Mouse (Mus musculus): ENCODE data around the gene Rin2. TPM values are rescaled to one million over a fixed set of nuclear protein-coding genes. Genes with fewer than 3 reads are reported as not detected.
"Not testable (repeated sequence)": the region's sequence is repeated elsewhere in the genome, so short reads cannot be mapped to it uniquely, and the experiment has no call there.

Rin2 gene
- polyA plus RNA-seq, 1 experiment from 2014 or later = 2.0 TPM

DNA sequence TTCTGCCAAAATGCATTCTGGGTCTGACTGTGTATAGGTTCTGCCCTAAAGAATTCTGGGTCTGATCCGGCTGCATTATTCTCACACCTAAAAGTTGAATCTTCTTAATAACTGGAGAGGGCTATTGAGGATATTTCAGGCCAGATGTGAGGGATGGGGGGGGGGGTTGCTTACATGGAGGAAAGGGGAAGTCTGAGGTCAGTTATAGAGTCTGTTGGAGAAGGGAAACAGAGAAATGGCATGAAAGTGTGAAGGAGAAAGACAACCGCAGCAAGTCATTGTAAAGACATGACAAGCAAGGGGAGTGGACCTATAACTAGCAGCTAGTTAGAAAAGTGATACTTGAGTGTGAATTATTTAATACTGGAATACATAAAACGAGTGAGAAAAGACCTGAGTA is 36.5 kb downstream of the Rin2 start:
- no peaks in the 10 kb centered on the region for H3K27me3 ChIP-seq
- no peaks in the 10 kb centered on the region for H3K36me3 ChIP-seq (replicated peaks)
- H3K9ac ChIP-seq = no peak overlapping the region
- no peaks in the 10 kb centered on the region for H3K4me1 ChIP-seq (replicated peaks)
- H3K4me2 ChIP-seq = no peak overlapping the region
- H3K27ac ChIP-seq (replicated peaks) = no peak overlapping the region
- ATAC-seq (ENCODE audit: insufficient read depth) = no peak
- H3K9me3 ChIP-seq (replicated peaks) = no peaks in the 10 kb centered on the region
- 41% methylated on average over 3 of the region's 3 CpGs for WGBS (ENCODE audit: insufficient replicate concordance)
- H3K4me3 ChIP-seq (replicated peaks) = no peak overlapping the region

DNA sequence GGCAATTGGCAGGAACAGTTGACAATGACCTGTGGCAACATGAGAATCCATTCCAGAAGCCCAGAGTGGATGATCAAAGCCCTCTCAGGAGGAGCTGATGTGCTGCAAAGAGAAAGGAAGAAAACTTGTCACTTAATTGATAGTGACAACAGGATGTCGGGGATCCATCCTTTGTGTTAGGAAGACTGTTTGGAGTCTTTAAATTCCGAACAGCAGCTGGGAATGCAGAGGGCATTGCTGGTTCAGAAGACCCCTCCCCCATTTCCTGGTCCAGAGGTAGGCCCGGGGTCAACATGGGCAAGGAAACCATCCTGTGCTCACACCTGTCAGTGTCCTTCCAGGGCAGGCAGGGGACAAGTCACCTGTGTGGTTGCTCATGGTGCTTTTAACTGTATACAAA is 37.0 kb downstream of the Rin2 start:
- no peak overlapping the region for H3K27ac ChIP-seq (replicated peaks)
- H3K4me1 ChIP-seq (replicated peaks) = no peaks in the 10 kb centered on the region
- no peaks in the 10 kb centered on the region for H3K36me3 ChIP-seq (replicated peaks)
- H3K4me3 ChIP-seq (replicated peaks) = no peak overlapping the region
- no peak overlapping the region for H3K4me2 ChIP-seq
- no peaks in the 10 kb centered on the region for H3K27me3 ChIP-seq
- no peak overlapping the region for H3K9ac ChIP-seq
- 37% methylated on average over 3 of the region's 3 CpGs for WGBS (ENCODE audit: insufficient replicate concordance)
- no peaks in the 10 kb centered on the region for H3K9me3 ChIP-seq (replicated peaks)
- ATAC-seq (ENCODE audit: insufficient read depth) = no peak

DNA sequence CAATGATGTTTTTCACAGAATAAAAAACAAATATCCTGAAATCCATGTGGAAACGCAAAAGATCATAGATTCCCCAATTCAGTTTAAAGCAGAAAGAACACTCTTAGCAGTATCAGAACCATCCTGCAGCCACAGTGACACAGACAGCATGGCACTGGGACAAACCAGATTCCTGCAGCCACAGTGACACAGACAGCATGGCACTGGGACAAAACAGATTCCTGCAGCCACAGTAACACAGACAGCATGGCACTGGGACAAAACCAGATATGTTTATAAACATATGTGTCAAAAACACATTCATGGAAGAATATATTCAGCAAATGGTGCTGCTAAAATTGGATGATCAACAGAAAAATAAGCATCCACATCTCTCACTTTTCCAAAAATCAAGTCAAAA is 42.5 kb downstream of the Rin2 start:
- H3K4me2 ChIP-seq = no peak overlapping the region
- H3K9me3 ChIP-seq (replicated peaks) = no peaks in the 10 kb centered on the region
- H3K27me3 ChIP-seq = no peaks in the 10 kb centered on the region
- no peak for ATAC-seq (ENCODE audit: insufficient read depth)
- 74% methylated on average over 1 of the region's 1 CpGs for WGBS (ENCODE audit: insufficient replicate concordance)
- no peak overlapping the region for H3K27ac ChIP-seq (replicated peaks)
- H3K9ac ChIP-seq = no peak overlapping the region
- no peaks in the 10 kb centered on the region for H3K36me3 ChIP-seq (replicated peaks)
- no peak overlapping the region for H3K4me3 ChIP-seq (replicated peaks)
- H3K4me1 ChIP-seq (replicated peaks) = no peaks in the 10 kb centered on the region

DNA sequence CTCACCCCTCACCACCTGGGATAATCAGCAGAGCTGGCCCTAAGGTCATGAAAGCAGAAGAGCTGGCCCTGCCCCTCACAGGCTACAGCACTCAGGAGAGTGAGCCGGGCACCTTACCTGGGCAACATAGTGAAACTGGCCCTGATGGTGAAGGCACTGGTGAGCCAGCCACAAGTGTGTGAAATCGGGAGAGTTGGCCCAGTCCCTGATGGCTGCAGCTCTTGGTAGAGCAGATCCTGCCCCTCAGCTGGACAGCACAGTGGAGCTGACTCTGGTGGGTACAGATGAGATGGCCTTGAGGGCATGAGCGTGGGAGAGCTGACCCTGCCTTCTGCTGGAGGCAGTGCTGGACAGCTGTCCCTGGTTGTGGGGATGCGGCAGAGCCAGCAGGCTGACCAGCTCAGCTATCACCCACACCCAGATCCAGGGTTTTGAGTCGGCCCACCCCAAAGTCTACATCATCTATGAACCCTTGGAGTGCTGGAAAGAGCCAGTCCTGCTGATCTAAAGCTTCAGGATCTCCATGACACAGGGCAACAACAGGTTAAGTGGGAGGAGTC is 43.7 kb downstream of the Rin2 start:
- H3K4me3 ChIP-seq (replicated peaks) = no peak overlapping the region
- 49% methylated on average over 5 of the region's 5 CpGs for WGBS (ENCODE audit: insufficient replicate concordance)
- no peaks in the 10 kb centered on the region for H3K4me1 ChIP-seq (replicated peaks)
- no peaks in the 10 kb centered on the region for H3K36me3 ChIP-seq (replicated peaks)
- no peak for ATAC-seq (ENCODE audit: insufficient read depth)
- no peaks in the 10 kb centered on the region for H3K9me3 ChIP-seq (replicated peaks)
- H3K4me2 ChIP-seq = no peak overlapping the region
- H3K27me3 ChIP-seq = no peaks in the 10 kb centered on the region
- no peak overlapping the region for H3K9ac ChIP-seq
- no peak overlapping the region for H3K27ac ChIP-seq (replicated peaks)

DNA sequence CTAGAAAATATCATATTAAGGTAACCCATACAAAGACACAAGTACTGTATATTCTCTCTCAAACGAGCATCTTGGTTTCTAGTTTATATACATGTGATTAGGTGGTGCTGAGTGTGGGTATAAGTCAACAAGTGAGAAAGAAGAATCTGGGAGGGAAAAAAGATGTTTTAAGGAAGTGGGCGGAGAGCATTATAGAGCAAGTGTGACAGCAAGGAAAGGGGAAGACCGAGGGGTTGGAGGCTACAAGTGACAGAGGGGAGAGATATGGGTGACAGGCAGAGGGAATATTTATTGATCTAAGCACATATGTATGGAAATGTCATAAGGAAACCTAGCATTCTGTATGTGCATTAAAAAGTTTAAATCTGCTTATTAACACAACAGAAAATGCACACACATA is 45.1 kb downstream of the Rin2 start:
- Histone ChIP-seq H3K9ac (no peak overlapping the region), H3K36me3 (replicated peaks) (no peaks in the 10 kb centered on the region), H3K9me3 (replicated peaks) (no peaks in the 10 kb centered on the region), H3K27me3 (no peaks in the 10 kb centered on the region), H3K4me2 (no peak overlapping the region), H3K4me3 (replicated peaks) (no peak overlapping the region), H3K27ac (replicated peaks) (no peak overlapping the region), H3K4me1 (replicated peaks) (no peaks in the 10 kb centered on the region)
- no peak for ATAC-seq (ENCODE audit: insufficient read depth)
- WGBS (ENCODE audit: insufficient replicate concordance) = 17% methylated on average over 3 of the region's 3 CpGs

DNA sequence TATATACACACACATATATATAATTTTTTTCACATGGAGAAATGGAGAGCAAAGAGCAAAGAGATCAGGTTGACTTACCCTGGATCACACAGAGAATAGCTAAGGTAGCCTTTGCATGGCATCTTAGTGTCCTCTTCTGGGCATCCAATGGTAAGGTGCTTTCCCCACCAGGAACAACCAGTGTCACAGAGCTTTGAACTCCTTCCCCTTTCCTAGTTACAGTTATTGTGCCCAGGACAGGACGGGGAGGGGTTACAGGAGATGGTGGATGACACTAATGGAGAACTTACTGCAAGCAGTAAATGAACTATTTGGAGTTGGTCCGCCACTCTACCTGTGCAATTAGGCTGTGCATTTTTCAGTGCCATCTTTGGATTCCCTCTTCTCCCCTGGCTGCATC is 45.7 kb downstream of the Rin2 start:
- WGBS (ENCODE audit: insufficient replicate concordance) = 46% methylated on average over 2 of the region's 2 CpGs
- Histone ChIP-seq H3K36me3 (replicated peaks) (no peaks in the 10 kb centered on the region), H3K27ac (replicated peaks) (no peak overlapping the region), H3K4me1 (replicated peaks) (no peaks in the 10 kb centered on the region), H3K4me2 (no peak overlapping the region), H3K27me3 (no peaks in the 10 kb centered on the region), H3K9me3 (replicated peaks) (no peaks in the 10 kb centered on the region), H3K4me3 (replicated peaks) (no peak overlapping the region), H3K9ac (no peak overlapping the region)
- ATAC-seq (ENCODE audit: insufficient read depth) = no peak

DNA sequence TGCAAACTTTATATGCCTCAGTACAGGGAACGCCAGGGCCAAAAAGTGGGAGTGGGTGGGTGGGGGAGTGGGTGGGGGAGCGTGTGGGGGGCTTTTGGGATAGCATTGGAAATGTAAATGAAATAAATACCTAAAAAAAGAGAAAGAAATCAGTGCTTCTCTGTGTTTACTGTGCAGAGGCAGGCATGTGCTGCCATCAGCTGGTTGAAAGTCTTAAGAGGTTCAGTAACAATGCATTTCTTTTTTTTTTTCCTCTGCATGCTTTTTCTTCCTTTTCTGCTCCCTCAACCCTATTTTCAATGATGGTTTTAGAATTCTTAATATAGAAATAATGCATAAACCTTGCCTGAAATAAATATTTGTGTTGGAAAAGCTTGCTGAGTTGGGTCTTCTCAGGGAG is 47.3 kb downstream of the Rin2 start:
- not testable (repeated sequence) for ATAC-seq (ENCODE audit: insufficient read depth); H3K9me3 ChIP-seq (replicated peaks); H3K27ac ChIP-seq (replicated peaks)

DNA sequence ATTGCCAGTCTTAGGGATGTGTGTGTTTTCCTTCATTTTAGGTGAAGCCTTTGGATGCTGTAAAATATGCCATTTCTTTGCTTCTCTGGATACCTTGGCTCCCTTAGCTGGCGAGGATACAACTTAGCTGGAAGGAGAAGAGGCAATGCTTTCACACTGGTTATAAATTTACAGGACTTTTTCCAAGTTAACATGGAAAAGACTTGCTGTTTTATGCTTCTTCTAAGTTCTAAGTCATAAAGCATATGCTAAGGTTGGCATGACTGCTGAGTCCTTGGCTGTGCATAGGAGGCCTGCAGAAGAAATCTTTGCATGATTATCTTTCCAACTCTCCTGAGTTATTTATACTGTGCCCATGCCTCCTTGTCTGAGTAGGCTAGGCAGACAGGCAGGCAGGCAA is 49.3 kb downstream of the Rin2 start:
- Histone ChIP-seq H3K9me3 (replicated peaks) (no peaks in the 10 kb centered on the region), H3K4me3 (replicated peaks) (no peak overlapping the region), H3K4me1 (replicated peaks) (no peaks in the 10 kb centered on the region), H3K9ac (no peak overlapping the region), H3K4me2 (no peak overlapping the region), H3K27ac (replicated peaks) (no peak overlapping the region), H3K36me3 (replicated peaks) (no peaks in the 10 kb centered on the region), H3K27me3 (no peaks in the 10 kb centered on the region)
- 45% methylated on average over 1 of the region's 1 CpGs for WGBS (ENCODE audit: insufficient replicate concordance)
- no peak for ATAC-seq (ENCODE audit: insufficient read depth)

More for the DNA sequence above, 47.3 kb downstream of the Rin2 start:
- not testable (repeated sequence) for H3K4me2 ChIP-seq; H3K4me3 ChIP-seq (replicated peaks); H3K4me1 ChIP-seq (replicated peaks); H3K36me3 ChIP-seq (replicated peaks); H3K27me3 ChIP-seq; H3K9ac ChIP-seq
- WGBS (ENCODE audit: insufficient replicate concordance) = 43% methylated on average over 2 of the region's 2 CpGs

DNA sequence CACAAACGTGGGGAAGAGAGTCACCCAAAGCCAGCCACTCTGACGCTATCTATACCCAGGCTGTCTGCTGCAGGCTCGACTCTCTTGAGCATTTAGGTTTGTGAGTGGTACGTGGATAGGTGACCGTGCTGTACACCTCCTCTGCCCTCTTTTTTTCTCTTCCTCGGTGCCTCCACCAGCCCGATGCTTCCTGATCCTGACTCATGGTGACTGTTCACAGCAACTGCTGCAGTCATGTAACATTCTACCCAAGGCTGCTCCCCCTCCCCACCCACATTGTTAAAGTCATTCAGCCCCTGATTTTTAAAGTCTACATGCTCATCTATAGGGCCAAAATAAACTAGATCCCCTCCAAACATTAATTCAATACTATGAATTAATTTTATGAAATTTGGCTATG is 54.4 kb downstream of the Rin2 start:
- no peak overlapping the region for H3K9ac ChIP-seq
- no peaks in the 10 kb centered on the region for H3K9me3 ChIP-seq (replicated peaks)
- no peaks in the 10 kb centered on the region for H3K36me3 ChIP-seq (replicated peaks)
- H3K4me1 ChIP-seq (replicated peaks) = no peaks in the 10 kb centered on the region
- H3K27me3 ChIP-seq = no peaks in the 10 kb centered on the region
- no peak overlapping the region for H3K4me2 ChIP-seq
- H3K4me3 ChIP-seq (replicated peaks) = no peak overlapping the region
- no peak for ATAC-seq (ENCODE audit: insufficient read depth)
- WGBS (ENCODE audit: insufficient replicate concordance) = 47% methylated on average over 7 of the region's 7 CpGs
- no peak overlapping the region for H3K27ac ChIP-seq (replicated peaks)

DNA sequence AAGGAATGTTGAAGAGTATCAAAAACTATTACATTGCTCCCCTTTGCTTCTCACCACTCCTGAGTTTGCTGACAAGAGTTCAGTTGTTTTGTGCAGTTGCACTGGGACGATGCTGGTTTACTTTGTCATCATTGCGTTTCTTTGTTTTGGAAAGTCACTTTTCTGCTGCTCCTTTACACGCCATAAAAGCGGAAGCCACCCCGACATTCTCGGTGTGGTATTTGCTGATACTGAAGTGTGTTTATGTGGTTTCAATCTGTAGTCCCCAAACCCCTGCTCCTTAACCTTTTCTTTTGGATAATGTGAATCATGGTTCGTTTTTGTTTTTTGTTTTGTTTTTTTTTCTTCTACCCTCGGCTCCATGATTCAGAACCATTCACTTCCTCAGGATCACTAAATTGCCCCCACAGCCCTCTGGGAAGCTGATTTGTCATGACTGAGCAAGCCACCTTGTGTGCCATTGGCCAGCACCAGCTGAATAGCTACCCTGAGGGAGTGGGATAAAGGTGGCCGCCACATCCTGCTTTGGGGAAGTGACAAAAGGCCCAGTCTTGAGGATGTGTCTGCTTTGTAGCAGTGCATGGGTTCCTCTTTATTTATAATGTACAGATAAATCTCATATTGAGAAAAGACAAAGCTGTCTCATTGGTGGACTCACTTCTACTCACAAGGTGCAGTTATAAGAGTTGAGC is 55.3 kb downstream of the Rin2 start:
- Histone ChIP-seq H3K36me3 (replicated peaks) (no peaks in the 10 kb centered on the region), H3K4me1 (replicated peaks) (no peaks in the 10 kb centered on the region), H3K4me2 (no peak overlapping the region), H3K27ac (replicated peaks) (no peak overlapping the region), H3K9ac (no peak overlapping the region), H3K27me3 (no peaks in the 10 kb centered on the region), H3K4me3 (replicated peaks) (no peak overlapping the region), H3K9me3 (replicated peaks) (no peaks in the 10 kb centered on the region)
- no peak for ATAC-seq (ENCODE audit: insufficient read depth)
- WGBS (ENCODE audit: insufficient replicate concordance) = 44% methylated on average over 9 of the region's 9 CpGs

DNA sequence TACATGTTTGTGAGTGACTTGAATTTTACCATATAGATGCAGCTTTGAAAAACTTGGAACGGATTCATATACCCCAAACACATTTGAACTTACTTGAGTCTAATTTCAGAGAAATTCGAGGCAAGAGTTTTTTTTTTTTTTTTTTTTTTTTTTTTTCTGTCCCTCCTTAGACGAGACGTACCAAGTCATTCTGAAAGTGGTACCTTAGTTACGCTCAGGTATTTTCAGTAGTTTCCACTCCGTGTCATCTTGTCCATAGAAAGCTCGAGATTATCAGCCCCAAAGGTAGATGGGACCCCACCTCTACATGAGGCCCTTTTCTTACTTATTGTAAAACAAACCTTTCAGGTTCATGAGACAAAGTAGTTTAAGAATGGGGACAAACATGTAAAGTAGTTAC is 55.9 kb downstream of the Rin2 start:
- no peak for ATAC-seq (ENCODE audit: insufficient read depth)

DNA sequence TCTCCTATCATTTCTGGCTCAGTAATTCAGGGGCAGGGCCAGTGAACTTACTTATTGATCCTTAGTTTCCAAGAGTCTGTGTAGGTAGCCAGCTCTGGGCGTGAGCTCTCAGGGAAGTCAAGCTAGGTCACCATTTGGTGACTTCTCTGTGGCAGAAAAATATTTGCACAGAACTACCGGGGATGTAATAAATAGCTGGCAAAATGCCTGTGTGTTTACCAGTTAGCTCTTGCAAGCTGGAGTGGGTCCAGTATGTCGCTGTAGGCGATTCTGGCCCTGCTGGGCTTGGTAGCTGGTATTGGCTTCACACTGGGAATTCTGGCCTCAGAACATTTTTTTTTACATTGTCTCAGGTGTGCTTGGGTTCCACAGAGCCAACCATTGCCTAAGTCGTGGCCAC is 60.1 kb downstream of the Rin2 start:
- Histone ChIP-seq H3K27ac (replicated peaks) (no peak overlapping the region), H3K4me1 (replicated peaks) (no peaks in the 10 kb centered on the region), H3K27me3 (no peaks in the 10 kb centered on the region), H3K9me3 (replicated peaks) (no peaks in the 10 kb centered on the region), H3K36me3 (replicated peaks) (no peaks in the 10 kb centered on the region), H3K4me3 (replicated peaks) (no peak overlapping the region), H3K4me2 (no peak overlapping the region), H3K9ac (no peak overlapping the region)
- no peak for ATAC-seq (ENCODE audit: insufficient read depth)
- 57% methylated on average over 5 of the region's 5 CpGs for WGBS (ENCODE audit: insufficient replicate concordance)

More for the DNA sequence above, 55.9 kb downstream of the Rin2 start:
- WGBS (ENCODE audit: insufficient replicate concordance) = 67% methylated on average over 7 of the region's 7 CpGs
- H3K9me3 ChIP-seq (replicated peaks) = no peaks in the 10 kb centered on the region
- no peak overlapping the region for H3K4me2 ChIP-seq
- no peak overlapping the region for H3K4me3 ChIP-seq (replicated peaks)
- H3K27me3 ChIP-seq = no peaks in the 10 kb centered on the region
- no peaks in the 10 kb centered on the region for H3K4me1 ChIP-seq (replicated peaks)
- H3K27ac ChIP-seq (replicated peaks) = no peak overlapping the region
- no peak overlapping the region for H3K9ac ChIP-seq
- no peaks in the 10 kb centered on the region for H3K36me3 ChIP-seq (replicated peaks)
